Mouse (Mus musculus): ENCODE data around the gene Rnase10.
"Not testable (repeated sequence)": the region's sequence is repeated elsewhere in the genome, so short reads cannot be mapped to it uniquely, and the experiment has no call there.

The Rnase10 gene

GRCm38 (mm10) chr14:51009572-51009971, 2.0 kb downstream of the Rnase10 start:
- DNase-seq (ENCODE audit: low spot score in 2 of 2), result no peak

- DNase-seq (ENCODE audit: low spot score in 2 of 2), result not testable (repeated sequence)
Measured at GRCm38 (mm10) chr14:51014724-51015123, 7.2 kb downstream of the Rnase10 start.

GRCm38 (mm10) chr14:51015780-51016179, 8.2 kb downstream of the Rnase10 start:
- no peak for DNase-seq (ENCODE audit: low spot score in 2 of 2)

- no peak for DNase-seq (ENCODE audit: low spot score in 2 of 2)
Measured at GRCm38 (mm10) chr14:51017256-51017655, 9.7 kb downstream of the Rnase10 start.

GRCm38 (mm10) chr14:51023457-51023856, 15.9 kb downstream of the Rnase10 start:
- no peak for DNase-seq (ENCODE audit: low spot score in 2 of 2)

GRCm38 (mm10) chr14:51024820-51025219, 17.3 kb downstream of the Rnase10 start:
- DNase-seq (ENCODE audit: low spot score in 2 of 2), result no peak

- peak; percentile 50 to 75 for DNase-seq (ENCODE audit: low spot score in 2 of 2)
Measured at GRCm38 (mm10) chr14:51026391-51027133, 19.0 kb downstream of the Rnase10 start.

- no peak for DNase-seq (ENCODE audit: low spot score in 2 of 2)
Measured at GRCm38 (mm10) chr14:51027387-51028155, 20.0 kb downstream of the Rnase10 start.

- no peak for DNase-seq (ENCODE audit: low spot score in 2 of 2)
Measured at GRCm38 (mm10) chr14:51035206-51035605, 27.7 kb downstream of the Rnase10 start.

GRCm38 (mm10) chr14:51036214-51036613, 28.7 kb downstream of the Rnase10 start:
- no peak for DNase-seq (ENCODE audit: low spot score in 2 of 2)

GRCm38 (mm10) chr14:51041769-51042168, 34.2 kb downstream of the Rnase10 start, which contains the start of gene Rnase9:
Gene Rnase9 (minus strand): TSS chr14:51041869.
- no peak for DNase-seq (ENCODE audit: low spot score in 2 of 2)

- no peak for DNase-seq (ENCODE audit: low spot score in 2 of 2)
Measured at GRCm38 (mm10) chr14:51047846-51048245, 40.3 kb downstream of the Rnase10 start.

GRCm38 (mm10) chr14:51050063-51050462, 42.5 kb downstream of the Rnase10 start, which contains the start of gene Rnase11:
Gene Rnase11 (minus strand): TSS chr14:51050163.
- no peak for DNase-seq (ENCODE audit: low spot score in 2 of 2)

GRCm38 (mm10) chr14:51051941-51052340, 44.4 kb downstream of the Rnase10 start:
- no peak for DNase-seq (ENCODE audit: low spot score in 2 of 2)

- no peak for DNase-seq (ENCODE audit: low spot score in 2 of 2)
Measured at GRCm38 (mm10) chr14:51053176-51053575, 45.6 kb downstream of the Rnase10 start.

GRCm38 (mm10) chr14:51054243-51055237, 47.0 kb downstream of the Rnase10 start:
- DNase-seq (ENCODE audit: low spot score in 2 of 2), result no peak

- DNase-seq (ENCODE audit: low spot score in 2 of 2), result peak in 1 of 2 experiments; percentile 21
Measured at GRCm38 (mm10) chr14:51057401-51057831, 49.9 kb downstream of the Rnase10 start, which contains the start of gene Rnase12. Gene Rnase12 (minus strand): TSS chr14:51057661.

All from spleen, postnatal 10 days (tissue).